In genomic region chr5:126117291-126117690, GRCm38 (mm10) we compare ENCODE assay signal across 34 mouse cellular contexts.
"Had no signal": no experiment of that assay in that cellular context is flagged by ENCODE, and none has a peak within 500 bp of the region (broad histone marks: within the 10 kb centered on the region; RNA-seq: fewer than 3 reads in every experiment).

No protein-coding gene starts in this region.

- ATAC-seq: hindbrain, embryonic 16.5 days; hindbrain, postnatal 0 days; inflammation-experienced regulatory T-cells, adult 6 months; intestine, postnatal 0 days had no signal

- H3K27ac ChIP-seq: heart, embryonic 10.5 days; heart, embryonic 13.5 days; heart, embryonic 15.5 days; hindbrain, embryonic 10.5 days; hindbrain, embryonic 12.5 days; hindbrain, embryonic 13.5 days; hindbrain, embryonic 14.5 days; hindbrain, embryonic 15.5 days; hindbrain, postnatal 0 days; intestine, embryonic 15.5 days; kidney, embryonic 15.5 days; kidney, postnatal 0 days; layer of hippocampus, adult 2 months; left cerebral cortex, adult 2 months had no signal

- H3K9me3 ChIP-seq: heart, embryonic 10.5 days; heart, embryonic 12.5 days; heart, embryonic 13.5 days; heart, embryonic 15.5 days; hindbrain, embryonic 10.5 days; hindbrain, embryonic 12.5 days; hindbrain, embryonic 13.5 days; hindbrain, embryonic 15.5 days; intestine, embryonic 15.5 days; kidney, embryonic 15.5 days had no signal

- H3K4me1 ChIP-seq: heart, embryonic 10.5 days; heart, embryonic 12.5 days; heart, embryonic 13.5 days; heart, embryonic 15.5 days; hindbrain, embryonic 10.5 days; hindbrain, embryonic 12.5 days; hindbrain, embryonic 13.5 days; hindbrain, embryonic 15.5 days; intestine, embryonic 15.5 days; kidney, embryonic 15.5 days had no signal

- H3K9ac ChIP-seq: heart, embryonic 12.5 days; heart, embryonic 13.5 days; heart, embryonic 15.5 days; hindbrain, embryonic 12.5 days; hindbrain, embryonic 13.5 days; hindbrain, embryonic 14.5 days; hindbrain, embryonic 15.5 days; intestine, embryonic 15.5 days; kidney, embryonic 15.5 days had no signal

- H3K4me2 ChIP-seq: heart, embryonic 12.5 days; heart, embryonic 13.5 days; heart, embryonic 15.5 days; hindbrain, embryonic 12.5 days; hindbrain, embryonic 13.5 days; hindbrain, embryonic 14.5 days; hindbrain, embryonic 15.5 days; intestine, embryonic 15.5 days; kidney, embryonic 15.5 days had no signal

- DNase-seq: heart, postnatal 10 days; heart, postnatal 14 days; heart, postnatal 36 days; heart, postnatal 4 days; kidney, adult 11 months; kidney, adult 18-20 months; kidney, adult 2 months; kidney, adult 8-10 months; kidney, adult 9 months; kidney, postnatal 10 days; kidney, postnatal 14 days; kidney, postnatal 25 days; kidney, postnatal 36 days; kidney, postnatal 4 days; layer of hippocampus, adult 9-11 months; layer of hippocampus, postnatal 36 days had no signal

- H3K4me3 ChIP-seq: heart, embryonic 10.5 days; heart, embryonic 12.5 days; heart, embryonic 13.5 days; heart, embryonic 15.5 days; hindbrain, embryonic 10.5 days; hindbrain, embryonic 12.5 days; hindbrain, embryonic 13.5 days; hindbrain, embryonic 15.5 days; intestine, embryonic 15.5 days; kidney, embryonic 15.5 days; layer of hippocampus, adult 2 months; left cerebral cortex, adult 2 months had no signal

- H3K36me3 ChIP-seq: heart, embryonic 10.5 days; heart, embryonic 12.5 days; heart, embryonic 13.5 days; heart, embryonic 15.5 days; hindbrain, embryonic 10.5 days; hindbrain, embryonic 12.5 days; hindbrain, embryonic 13.5 days; hindbrain, embryonic 15.5 days; intestine, embryonic 15.5 days; kidney, embryonic 15.5 days had no signal

- H3K27me3 ChIP-seq: heart, embryonic 12.5 days; heart, embryonic 13.5 days; heart, embryonic 15.5 days; hindbrain, embryonic 12.5 days; hindbrain, embryonic 13.5 days; hindbrain, embryonic 15.5 days; intestine, embryonic 15.5 days; kidney, embryonic 15.5 days had no signal
